Mouse (Mus musculus) splenic B cell, adult 2 months (primary cell): ENCODE results near the gene Chrm3.

Source experiments
- DNase-seq: peaks from one replicate; pipeline ENCODE4 v3.0.0-alpha.2; 2011; ENCODE audit warnings: low read depth, low spot score
- H3K27me3 ChIP-seq: 2 replicates; pipeline ENCODE4 v1.6.1; 2012; ENCODE audit warnings: mild to moderate bottlenecking, low read length, moderate library complexity, mixed read lengths; ENCODE audit not compliant: control insufficient read depth, poor library complexity, insufficient read depth, severe bottlenecking
- H3K36me3 ChIP-seq: 2 replicates; pipeline ENCODE4 v1.6.1; 2012; ENCODE audit warnings: mild to moderate bottlenecking, low read length, moderate library complexity, mixed read lengths; ENCODE audit not compliant: control insufficient read depth, poor library complexity, insufficient read depth, severe bottlenecking

Chrm3 gene

DNA sequence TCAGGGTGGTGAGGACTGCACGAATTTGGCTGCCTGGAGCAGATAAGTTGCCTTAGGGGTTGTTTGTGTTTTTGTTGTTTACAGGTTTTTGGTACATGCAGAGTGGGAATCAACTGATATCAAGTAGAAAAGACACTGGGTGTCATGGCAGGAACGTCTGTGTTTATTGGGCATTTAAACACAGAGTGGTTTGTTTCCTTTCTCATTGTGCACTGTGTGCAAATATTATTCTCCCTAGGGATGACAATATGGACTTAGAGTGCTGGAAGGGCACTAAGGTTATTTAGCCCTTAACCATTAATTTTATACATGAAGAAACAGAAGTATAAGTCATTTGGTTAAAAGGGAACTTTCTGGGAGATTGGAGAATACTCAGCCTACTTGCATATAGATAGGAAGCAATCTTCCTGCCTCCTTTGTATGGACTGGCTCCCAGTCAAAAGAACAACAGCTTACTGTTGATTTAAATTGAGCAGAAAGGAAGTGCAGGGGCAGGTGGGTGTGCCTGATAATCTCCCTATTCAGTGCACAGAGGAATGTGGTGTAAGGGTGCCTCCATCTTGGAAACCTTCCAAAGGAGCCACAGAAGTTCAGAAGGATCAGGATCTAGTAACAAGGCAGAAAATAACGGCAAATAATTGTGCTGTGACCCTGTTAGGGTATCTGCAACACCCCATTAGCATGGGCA is 421.7 kb downstream of the Chrm3 start:
- Histone ChIP-seq H3K36me3 (no peaks in the 10 kb centered on the region), H3K27me3 (no peaks in the 10 kb centered on the region)
- no peak for DNase-seq

DNA sequence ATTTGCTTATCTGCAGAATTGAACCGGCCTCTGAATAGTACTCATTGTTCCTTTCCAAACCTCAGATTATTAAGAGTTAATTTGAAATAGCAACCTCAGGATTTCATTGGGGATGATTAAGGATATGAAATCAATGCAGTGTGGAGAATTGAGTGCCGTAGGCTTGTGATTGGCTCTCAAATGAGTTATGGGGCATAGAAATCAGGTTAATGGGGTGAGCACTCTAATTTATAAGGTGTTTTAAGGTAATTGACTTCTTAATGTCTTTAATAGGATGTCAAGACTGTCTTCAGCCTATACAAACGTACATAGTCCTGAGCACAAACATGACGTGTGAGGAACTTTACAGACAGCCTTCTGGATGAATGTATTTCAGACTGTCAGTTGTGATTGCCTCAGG is 427.9 kb downstream of the Chrm3 start:
- DNase-seq = no peak
- Histone ChIP-seq H3K27me3 (no peaks in the 10 kb centered on the region), H3K36me3 (no peaks in the 10 kb centered on the region)

DNA sequence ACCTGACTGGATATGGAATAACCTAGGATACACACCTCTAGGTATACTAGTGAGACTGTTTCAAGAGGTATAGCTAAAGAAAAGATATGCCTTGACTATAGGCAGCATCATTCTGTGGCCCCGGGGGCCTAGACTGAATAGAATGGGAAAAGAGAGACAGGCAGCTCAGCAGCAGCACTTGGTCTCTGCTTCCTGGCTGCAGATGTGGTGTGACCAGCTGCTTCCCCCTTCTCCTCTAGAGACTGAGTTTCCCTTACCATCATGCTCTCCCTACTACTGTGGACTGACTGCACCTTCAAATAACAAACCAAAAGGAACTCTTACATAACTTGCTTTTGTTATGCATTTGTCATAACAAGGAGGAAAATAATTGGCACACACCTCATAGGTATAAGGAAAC is 430.0 kb downstream of the Chrm3 start:
- H3K36me3 ChIP-seq = no peaks in the 10 kb centered on the region
- H3K27me3 ChIP-seq = no peaks in the 10 kb centered on the region
- no peak for DNase-seq

DNA sequence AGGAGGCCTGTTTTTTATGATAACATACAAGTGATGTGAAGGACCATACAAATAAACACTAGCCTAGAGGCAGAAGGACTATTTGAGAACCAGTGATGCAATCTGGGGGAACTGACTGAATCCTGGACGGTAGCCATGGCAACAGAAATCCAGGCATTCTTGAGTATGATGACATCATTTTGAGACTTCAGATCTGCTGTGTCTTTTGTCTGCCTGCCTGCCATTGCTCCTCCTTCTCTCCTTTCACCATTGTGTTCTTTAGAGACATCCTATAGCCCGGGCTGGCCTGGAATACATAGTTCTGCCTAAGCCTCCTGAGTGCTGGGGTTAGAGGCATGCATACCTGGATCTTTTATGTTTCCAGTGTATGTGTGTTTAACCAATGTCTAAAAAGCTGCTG is 430.7 kb downstream of the Chrm3 start:
- no peak for DNase-seq
- H3K27me3 ChIP-seq = no peaks in the 10 kb centered on the region
- H3K36me3 ChIP-seq = no peaks in the 10 kb centered on the region

DNA sequence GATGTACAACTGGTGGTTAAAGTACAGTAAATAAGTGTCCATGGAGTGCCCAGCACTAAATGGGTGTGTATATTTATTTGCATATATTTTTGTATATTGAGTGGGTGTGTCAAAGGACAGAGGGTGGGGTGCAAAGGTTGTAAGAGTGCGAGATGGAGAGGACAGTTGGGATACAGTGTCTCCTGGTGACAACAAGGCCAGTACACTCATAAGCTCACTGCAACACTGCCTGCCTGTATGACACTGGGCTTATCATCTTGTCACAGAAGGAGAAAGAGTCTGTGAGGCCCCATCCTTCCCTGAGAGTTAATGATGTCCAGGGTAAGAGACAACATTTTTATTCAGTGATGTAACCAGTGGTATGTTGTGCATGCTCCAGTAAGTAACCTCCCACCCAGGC is 439.5 kb downstream of the Chrm3 start:
- DNase-seq = no peak
- no peaks in the 10 kb centered on the region for H3K36me3 ChIP-seq
- no peaks in the 10 kb centered on the region for H3K27me3 ChIP-seq

DNA sequence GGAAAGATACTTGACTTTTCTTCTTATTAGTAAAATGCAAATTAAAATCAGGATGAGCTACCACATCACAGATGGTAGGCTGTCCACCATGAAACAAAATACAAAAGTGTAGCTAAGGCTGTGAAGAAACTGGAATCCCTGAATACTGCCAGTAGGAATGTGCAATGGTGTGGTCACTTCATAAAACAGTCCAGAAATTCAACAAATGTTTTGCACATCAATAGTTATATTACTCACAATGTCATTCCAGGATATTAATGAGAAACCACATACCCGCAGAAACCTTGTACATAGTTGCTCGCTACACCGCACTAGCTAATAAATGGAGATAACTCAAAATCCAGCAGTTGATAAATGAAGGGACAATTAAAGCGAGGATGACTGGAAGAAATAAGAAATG is 447.9 kb downstream of the Chrm3 start:
- Histone ChIP-seq H3K27me3 (no peaks in the 10 kb centered on the region), H3K36me3 (no peaks in the 10 kb centered on the region)
- no peak for DNase-seq

DNA sequence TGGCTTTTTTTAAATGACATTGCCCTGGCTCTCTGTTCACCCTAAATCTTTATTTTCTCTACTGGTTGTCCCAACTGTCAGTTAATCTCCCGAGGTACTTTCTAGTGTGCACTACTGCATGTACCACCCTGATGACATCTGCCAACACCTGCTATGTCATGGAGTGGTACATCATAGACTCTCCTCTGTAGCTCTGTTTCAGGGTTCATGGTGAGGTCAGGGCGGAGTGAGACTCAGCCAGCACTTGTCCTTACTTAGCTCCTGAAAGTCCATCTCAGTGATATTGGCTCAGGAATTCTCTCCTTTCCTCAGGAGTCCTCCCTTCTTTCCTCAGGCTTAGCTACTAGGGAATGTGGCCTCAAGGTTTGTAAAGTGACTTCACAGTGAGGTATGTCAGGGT is 451.9 kb downstream of the Chrm3 start:
- no peaks in the 10 kb centered on the region for H3K36me3 ChIP-seq
- no peaks in the 10 kb centered on the region for H3K27me3 ChIP-seq
- no peak for DNase-seq

DNA sequence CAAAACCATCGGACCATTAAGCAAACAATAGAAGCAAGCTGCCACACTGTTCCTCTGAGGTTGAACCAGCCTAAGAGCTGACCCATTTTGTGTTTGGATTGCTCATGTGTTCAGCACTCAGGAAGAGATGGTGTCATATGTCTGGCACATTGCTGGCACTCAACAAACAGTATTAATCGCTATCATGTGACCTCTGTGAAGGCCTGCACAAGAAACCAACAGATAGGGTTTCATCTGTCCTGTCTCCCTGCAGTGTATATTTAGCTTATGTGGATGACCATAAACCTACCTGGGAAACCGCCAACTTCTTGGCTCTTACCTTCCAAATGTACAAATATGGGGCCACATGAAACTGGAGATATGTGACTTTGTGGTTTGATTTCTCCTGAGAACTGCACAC is 453.4 kb downstream of the Chrm3 start:
- DNase-seq = no peak
- no peaks in the 10 kb centered on the region for H3K36me3 ChIP-seq

DNA sequence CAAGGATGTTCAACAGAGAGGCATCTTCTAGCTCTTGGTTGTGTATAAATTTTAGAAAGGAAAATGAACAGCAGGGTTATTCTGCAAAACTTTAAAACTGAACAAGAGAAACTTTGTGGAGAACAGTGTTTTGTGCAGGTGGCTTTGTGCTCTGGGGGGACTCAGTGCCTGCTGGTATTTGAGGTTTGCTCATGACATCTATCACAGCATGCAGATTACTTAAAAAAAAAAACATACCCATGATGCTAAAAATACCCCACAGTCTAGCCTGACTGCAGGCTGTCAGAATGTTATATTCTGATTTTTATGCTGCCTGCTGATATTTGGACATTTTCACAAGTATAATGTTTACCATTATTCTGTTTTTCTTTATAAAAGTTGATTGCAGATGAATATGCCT is 456.2 kb downstream of the Chrm3 start:
- Histone ChIP-seq H3K27me3 (no peaks in the 10 kb centered on the region), H3K36me3 (no peaks in the 10 kb centered on the region)
- DNase-seq = no peak

More for the DNA sequence above, 453.4 kb downstream of the Chrm3 start:
- H3K27me3 ChIP-seq = no peaks in the 10 kb centered on the region

DNA sequence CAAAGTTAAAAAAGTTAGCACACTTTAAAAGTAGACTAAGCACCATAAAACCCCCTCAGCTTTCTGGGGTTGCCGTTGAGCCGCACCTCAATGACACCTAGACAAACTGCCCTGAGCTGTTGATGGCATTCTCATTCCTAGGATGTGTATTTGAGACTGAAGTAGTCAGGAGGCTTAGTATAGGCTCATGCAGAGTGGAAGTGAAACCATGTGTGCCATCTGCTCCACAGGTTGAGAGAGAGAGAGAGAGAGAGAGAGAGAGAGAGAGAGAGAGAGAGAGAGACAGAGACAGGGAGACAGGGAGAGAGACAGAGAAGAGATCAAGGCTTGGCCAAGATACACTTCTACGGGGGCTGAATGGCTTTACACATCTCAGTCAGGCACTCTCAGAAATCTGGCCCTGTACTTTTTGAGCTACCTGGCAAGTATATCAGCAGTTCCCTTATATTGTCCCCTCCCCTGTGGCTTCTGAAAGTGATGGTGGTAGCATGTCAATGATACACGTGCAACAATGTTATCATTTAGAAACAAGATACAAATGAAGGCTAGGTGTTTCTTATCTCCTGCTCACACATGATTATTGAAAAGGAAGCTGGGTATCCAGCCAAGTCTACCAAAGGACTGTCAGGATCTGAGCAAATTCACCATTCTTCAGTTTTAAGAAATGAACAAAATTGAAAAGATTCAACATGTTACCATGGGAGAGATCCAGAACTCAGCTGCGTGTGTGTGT is 459.8 kb downstream of the Chrm3 start:
- Histone ChIP-seq H3K27me3 (no peaks in the 10 kb centered on the region), H3K36me3 (no peaks in the 10 kb centered on the region)
- DNase-seq = no peak

DNA sequence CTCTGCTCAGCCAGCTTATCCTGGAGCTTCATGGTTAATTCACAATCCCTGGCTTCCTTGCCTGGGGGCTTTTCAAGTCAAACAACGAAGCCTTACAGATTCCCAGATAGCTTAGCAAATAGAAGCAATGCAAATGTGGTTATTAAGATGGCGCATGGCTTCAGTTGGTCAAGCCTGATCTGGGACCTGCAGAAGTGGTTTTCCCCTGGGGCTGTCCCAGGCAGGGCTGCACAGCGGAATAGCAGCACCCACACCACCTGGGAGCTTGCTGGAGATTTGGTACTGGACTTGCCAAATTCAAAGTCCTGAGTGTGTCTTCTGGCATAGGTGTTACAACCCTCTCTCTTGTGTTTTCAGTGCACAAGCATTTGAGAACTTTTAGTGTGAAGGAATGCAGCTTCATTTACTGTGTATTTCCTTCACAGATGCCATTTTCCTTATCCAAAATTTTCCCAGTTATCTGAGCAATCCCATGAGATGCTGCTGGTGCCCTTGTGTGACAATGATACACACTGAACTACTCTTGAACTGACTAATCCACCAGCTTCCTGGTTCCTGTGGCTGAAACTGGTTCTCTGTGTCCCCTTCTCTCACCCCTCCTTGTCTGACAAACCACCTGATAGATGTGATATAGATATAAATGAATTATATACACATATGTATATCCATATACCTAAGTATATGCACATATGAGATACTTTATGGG is 461.8 kb downstream of the Chrm3 start:
- Histone ChIP-seq H3K27me3 (no peaks in the 10 kb centered on the region), H3K36me3 (no peaks in the 10 kb centered on the region)
- no peak for DNase-seq

DNA sequence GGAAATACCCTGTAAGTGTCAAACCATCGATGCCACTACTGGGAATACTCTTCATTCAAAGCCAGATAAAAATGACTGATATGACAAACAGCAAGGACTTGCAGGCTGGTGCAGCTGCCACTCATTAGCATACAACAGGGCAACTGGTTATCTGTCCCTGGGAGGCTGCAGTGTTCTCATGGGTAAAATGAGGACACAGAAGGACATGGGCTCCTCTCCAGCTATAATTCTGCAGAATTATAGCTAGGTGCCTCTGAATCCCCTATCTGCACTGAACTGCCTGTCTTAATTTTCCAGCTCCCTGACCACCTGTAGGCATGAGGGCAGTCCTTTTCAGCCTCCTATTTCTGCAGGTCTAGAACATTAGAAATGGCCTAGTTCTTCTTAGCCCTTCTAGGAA is 463.4 kb downstream of the Chrm3 start:
- Histone ChIP-seq H3K36me3 (no peaks in the 10 kb centered on the region), H3K27me3 (no peaks in the 10 kb centered on the region)
- DNase-seq = no peak

DNA sequence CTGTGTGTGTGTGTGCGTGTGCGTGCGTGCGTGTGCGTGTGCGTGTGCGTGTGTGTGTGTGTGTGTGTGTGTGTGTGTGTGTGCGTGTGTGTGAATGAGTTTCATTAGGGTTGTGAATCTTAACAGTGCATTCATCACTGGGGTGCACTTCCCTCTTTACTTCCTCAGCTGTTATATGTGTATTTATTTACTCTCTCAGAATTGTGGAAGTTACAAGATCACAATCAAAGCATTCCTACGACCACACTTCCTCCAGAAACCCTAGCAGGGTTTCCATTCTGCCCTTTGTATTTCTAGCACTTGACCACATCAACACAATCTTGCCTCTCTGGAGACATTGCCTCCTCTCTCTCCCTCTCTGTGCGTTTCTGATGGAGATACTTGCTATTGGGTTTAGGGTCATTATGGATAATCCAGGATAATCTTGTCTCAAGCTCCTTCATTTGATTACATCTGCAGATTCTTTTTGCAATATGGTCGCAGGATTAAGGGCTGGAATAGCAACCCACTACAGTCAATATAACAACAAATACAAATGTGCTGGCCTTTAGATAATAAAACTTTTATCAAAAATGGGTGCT is 465.5 kb downstream of the Chrm3 start:
- Histone ChIP-seq H3K36me3 (no peaks in the 10 kb centered on the region), H3K27me3 (no peaks in the 10 kb centered on the region)
- DNase-seq = no peak

DNA sequence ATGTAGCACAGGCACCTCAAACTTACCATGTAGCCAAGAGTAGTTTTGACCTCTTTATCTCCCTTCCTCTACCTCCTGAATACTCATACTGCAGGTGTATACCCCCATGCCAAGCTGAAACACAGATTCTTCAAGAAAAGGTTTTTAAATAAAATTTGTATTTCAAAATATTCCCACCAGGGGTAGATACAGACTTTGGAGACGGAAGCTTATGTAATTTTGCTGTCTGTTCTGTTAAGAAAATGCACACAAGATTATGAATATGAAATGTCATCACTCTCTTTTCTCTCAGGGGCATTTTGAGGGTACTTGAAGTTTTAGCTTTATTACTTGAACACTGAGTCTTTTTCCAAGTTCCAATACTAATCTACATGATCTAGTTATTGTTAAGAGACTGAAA is 469.6 kb downstream of the Chrm3 start:
- Histone ChIP-seq H3K27me3 (no peaks in the 10 kb centered on the region), H3K36me3 (no peaks in the 10 kb centered on the region)
- DNase-seq = no peak

DNA sequence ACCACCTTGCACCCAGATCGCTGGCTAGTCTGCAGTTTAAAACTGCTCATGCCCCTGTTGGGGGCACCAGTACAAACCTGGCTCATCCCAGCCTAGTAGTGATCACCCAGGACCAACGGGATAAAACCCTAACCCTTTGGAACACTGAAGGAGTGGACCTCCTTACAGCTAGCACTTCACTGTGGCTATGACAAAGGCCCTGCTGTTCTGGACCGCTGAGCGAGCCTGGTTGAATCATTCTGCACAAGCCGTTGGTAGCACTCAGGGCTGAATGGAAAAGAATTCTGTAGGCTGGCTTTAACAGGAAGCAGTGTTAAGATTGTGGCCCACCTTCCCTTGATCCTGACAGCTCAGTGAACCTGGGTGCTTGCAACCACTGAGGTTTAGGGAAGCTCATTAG is 470.2 kb downstream of the Chrm3 start:
- H3K36me3 ChIP-seq = no peaks in the 10 kb centered on the region
- H3K27me3 ChIP-seq = no peaks in the 10 kb centered on the region; the same call in 1 of the 2 replicates
- no peak for DNase-seq
